Mouse (Mus musculus): Measurements from ENCODE around the gene Slf2. TPM values are rescaled to one million over a fixed set of nuclear protein-coding genes. Genes with fewer than 3 reads are reported as not detected.

Slf2 gene
- total and polyA plus RNA-seq, 3 experiments, result 20.6 to 22.9 (median 22.6) TPM

DNA sequence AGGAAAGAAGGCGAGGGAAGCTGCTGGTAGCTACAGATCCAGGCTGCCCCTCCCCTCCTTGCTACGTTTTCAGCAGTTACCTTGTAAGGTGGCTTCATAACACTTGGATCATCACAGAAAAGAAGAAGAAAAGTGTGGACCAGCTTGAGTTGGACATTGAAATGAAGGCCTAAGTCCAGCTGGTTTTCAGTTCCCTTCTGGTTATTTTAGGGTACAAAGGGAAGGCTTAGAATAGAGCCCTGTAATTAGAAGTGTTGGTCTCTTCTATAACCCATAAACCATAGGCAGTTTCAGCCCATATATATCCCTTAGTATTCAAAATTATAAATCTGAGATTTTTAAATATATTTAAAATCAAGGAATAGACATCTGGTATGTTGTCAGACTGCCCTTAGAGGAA lies 49.8 kb downstream of the Slf2 start:
- no peak for DNase-seq (ENCODE audit: extremely low read depth)
- in situ Hi-C loops (cut with MboI; ENCODE audit: low pct_ligation_motif_present, low pct_unique_long_range_greater_than_20kb, low sequenced_read_pairs), result no loop called here
- dilution Hi-C loops (cut with MboI; ENCODE audit: extremely low pct_ligation_motif_present, extremely low pct_unique_long_range_greater_than_20kb, low sequenced_read_pairs), result no loop called here
- H3K27ac ChIP-seq (ENCODE audit: insufficient read depth, low read depth), result peak overlapping the region; percentile 62
- no peaks in the 10 kb centered on the region for H3K27me3 ChIP-seq (replicated peaks)
- no peaks in the 10 kb centered on the region for H3K79me2 ChIP-seq (replicated peaks; ENCODE audit: control insufficient read depth, extremely low read depth, insufficient read depth, poor library complexity, severe bottlenecking)
- peak; percentile 60 for TF ChIP-seq EP300 (IDR thresholded peaks at IDR 0.05; ENCODE audit: low read length)
- TF ChIP-seq USF2 (conservative IDR thresholded peaks at IDR 0.05; ENCODE audit: low read depth, low read length), result no peak
- TF ChIP-seq NRF1 (IDR thresholded peaks at IDR 0.05; ENCODE audit: low read depth, low read length), result no peak
- peak; percentile 89 for TF ChIP-seq MEF2A (IDR thresholded peaks at IDR 0.05; ENCODE audit: borderline replicate concordance, low read depth, low read length)
- peak; percentile 59; the same call in 1 of the 2 replicates for TF ChIP-seq IRF4 (IDR thresholded peaks at IDR 0.05; ENCODE audit: low read depth, low read length)
- no peak overlapping the region for H3K9ac ChIP-seq (ENCODE audit: insufficient read depth, low read depth)
- peak overlapping the region; percentile 5; the same call in 1 of the 2 replicates for H3K4me2 ChIP-seq (ENCODE audit: insufficient read depth, low read depth, poor library complexity, severe bottlenecking)
- no peaks in the 10 kb centered on the region for H3K9me3 ChIP-seq (replicated peaks; ENCODE audit: low read length)
- H3K4me1 ChIP-seq (ENCODE audit: control insufficient read depth in 1 of 2, insufficient read depth in 2 of 2), result peaks cover 11 to 71% of the 10 kb centered on the region in 2 experiments
- H3K4me3 ChIP-seq (replicated peaks in 1 of 3; ENCODE audit: low read depth in 2 of 3, low read length in 2 of 3, poor library complexity in 1 of 3), result peak overlapping the region in 1 of 3 experiments; percentile 8
- peaks cover 31 to 60% of the 10 kb centered on the region in 2 experiments for H3K36me3 ChIP-seq (replicated peaks in 1 of 2; ENCODE audit: control insufficient read depth in 1 of 2, insufficient read depth in 1 of 2, low read length in 1 of 2)

DNA sequence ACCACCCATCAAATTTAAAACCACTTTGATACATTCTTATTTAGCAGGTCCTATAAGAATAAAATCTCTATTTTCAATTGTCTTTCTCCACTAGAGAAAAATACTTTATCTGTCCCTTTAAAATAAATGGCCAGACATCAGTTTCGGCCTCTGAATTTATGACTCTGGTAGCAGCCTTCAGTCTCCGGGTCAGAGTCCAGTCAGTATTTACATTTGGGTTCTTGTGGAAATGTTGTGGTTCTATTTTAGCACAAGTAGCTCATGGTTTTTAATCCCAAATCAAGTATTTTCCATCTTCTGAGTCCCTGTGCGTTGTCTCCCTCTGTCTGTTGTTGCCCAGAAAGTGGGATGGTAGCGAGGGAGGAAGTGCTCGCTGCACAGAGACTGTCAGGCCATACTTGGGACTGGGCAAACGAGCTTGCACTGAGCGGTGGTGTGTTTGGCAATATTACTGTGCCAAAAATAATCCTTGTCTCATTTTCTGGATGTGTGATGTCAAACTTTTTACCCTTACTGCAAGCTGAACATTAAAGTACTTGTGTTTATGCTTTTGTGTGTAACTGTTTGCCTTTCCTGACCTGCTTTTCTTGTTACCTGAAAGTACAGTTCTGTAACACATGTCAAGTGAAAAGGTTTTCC lies 51.6 kb downstream of the Slf2 start:
- peak; percentile 23 for DNase-seq (ENCODE audit: extremely low read depth)
- H3K4me3 ChIP-seq (replicated peaks in 1 of 3; ENCODE audit: low read depth in 2 of 3, low read length in 2 of 3, poor library complexity in 1 of 3), result peak overlapping the region in 2 of 3 experiments; percentile 28 to 35
- H3K4me1 ChIP-seq (ENCODE audit: control insufficient read depth in 1 of 2, insufficient read depth in 2 of 2), result peaks cover 8 to 57% of the 10 kb centered on the region in 2 experiments
- in situ Hi-C loops (cut with MboI; ENCODE audit: low pct_ligation_motif_present, low pct_unique_long_range_greater_than_20kb, low sequenced_read_pairs) (no loop called here), dilution Hi-C loops (cut with MboI; ENCODE audit: extremely low pct_ligation_motif_present, extremely low pct_unique_long_range_greater_than_20kb, low sequenced_read_pairs) (no loop called here)
- H3K36me3 ChIP-seq (replicated peaks in 1 of 2; ENCODE audit: control insufficient read depth in 1 of 2, insufficient read depth in 1 of 2, low read length in 1 of 2), result peaks cover 14 to 48% of the 10 kb centered on the region in 2 experiments
- H3K27ac ChIP-seq (ENCODE audit: insufficient read depth, low read depth), result peak overlapping the region; percentile 39; the same call in 1 of the 2 replicates
- no peak for TF ChIP-seq CTCF (conservative IDR thresholded peaks at IDR 0.05 in 1 of 2, IDR thresholded peaks at IDR 0.05 in 1 of 2; ENCODE audit: low read depth in 2 of 2, low read length in 2 of 2)
- TF ChIP-seq NELFE (IDR thresholded peaks at IDR 0.05; ENCODE audit: low read depth, low read length), result no peak
- no peak for TF ChIP-seq TCF12 (IDR thresholded peaks at IDR 0.05; ENCODE audit: low read depth, low read length)
- no peak overlapping the region for H3K9ac ChIP-seq (ENCODE audit: insufficient read depth, low read depth)
- H3K9me3 ChIP-seq (replicated peaks; ENCODE audit: low read length), result no peaks in the 10 kb centered on the region
- no peaks in the 10 kb centered on the region for H3K79me2 ChIP-seq (replicated peaks; ENCODE audit: control insufficient read depth, extremely low read depth, insufficient read depth, poor library complexity, severe bottlenecking)
- no peaks in the 10 kb centered on the region for H3K27me3 ChIP-seq (replicated peaks)
- no peak overlapping the region; the same call in 1 of the 2 replicates for H3K4me2 ChIP-seq (ENCODE audit: insufficient read depth, low read depth, poor library complexity, severe bottlenecking)

GRCm38 (mm10) chr19:44983366-44983765 lies 52.4 kb downstream of the Slf2 start:
- in situ Hi-C loops (cut with MboI; ENCODE audit: low pct_ligation_motif_present, low pct_unique_long_range_greater_than_20kb, low sequenced_read_pairs) (no loop called here), dilution Hi-C loops (cut with MboI; ENCODE audit: extremely low pct_ligation_motif_present, extremely low pct_unique_long_range_greater_than_20kb, low sequenced_read_pairs) (no loop called here)
- DNase-seq (ENCODE audit: extremely low read depth), result peak; percentile 43

More at GRCm38 (mm10) chr19:44983366-44983765, 52.4 kb downstream of the Slf2 start:
- H3K36me3 ChIP-seq (replicated peaks in 1 of 2; ENCODE audit: control insufficient read depth in 1 of 2, insufficient read depth in 1 of 2, low read length in 1 of 2), result peaks cover 10 to 40% of the 10 kb centered on the region in 2 experiments
- no peak overlapping the region for H3K4me2 ChIP-seq (ENCODE audit: insufficient read depth, low read depth, poor library complexity, severe bottlenecking)
- H3K27me3 ChIP-seq (replicated peaks), result no peaks in the 10 kb centered on the region
- H3K9me3 ChIP-seq (replicated peaks; ENCODE audit: low read length), result no peaks in the 10 kb centered on the region
- H3K4me1 ChIP-seq (ENCODE audit: control insufficient read depth in 1 of 2, insufficient read depth in 2 of 2), result peaks cover 8 to 53% of the 10 kb centered on the region in 2 experiments
- no peaks in the 10 kb centered on the region for H3K79me2 ChIP-seq (replicated peaks; ENCODE audit: control insufficient read depth, extremely low read depth, insufficient read depth, poor library complexity, severe bottlenecking)
- no peak overlapping the region for H3K27ac ChIP-seq (ENCODE audit: insufficient read depth, low read depth)
- TF ChIP-seq MYC (IDR thresholded peaks at IDR 0.05; ENCODE audit: low read depth, low read length) (no peak), GABPA (IDR thresholded peaks at IDR 0.05; ENCODE audit: insufficient replicate concordance, low read depth, low read length) (no peak), JUN (IDR thresholded peaks at IDR 0.05; ENCODE audit: insufficient read depth, low read depth, low read length) (no peak), SMC3 (IDR thresholded peaks at IDR 0.05; ENCODE audit: low read depth, low read length) (no peak), UBTF (IDR thresholded peaks at IDR 0.05; ENCODE audit: low read depth, low read length) (no peak), ZNF384 (IDR thresholded peaks at IDR 0.05; ENCODE audit: low read depth, low read length) (no peak), JUND (conservative IDR thresholded peaks at IDR 0.05; ENCODE audit: low read depth, low read length) (no peak), MEF2A (IDR thresholded peaks at IDR 0.05; ENCODE audit: borderline replicate concordance, low read depth, low read length) (no peak), TBP (conservative IDR thresholded peaks at IDR 0.05; ENCODE audit: low read depth, low read length) (no peak), PAX5 (IDR thresholded peaks at IDR 0.05; ENCODE audit: low read length) (no peak)
- H3K9ac ChIP-seq (ENCODE audit: insufficient read depth, low read depth), result no peak overlapping the region
- H3K4me3 ChIP-seq (replicated peaks in 1 of 3; ENCODE audit: low read depth in 2 of 3, low read length in 2 of 3, poor library complexity in 1 of 3), result peak overlapping the region in 1 of 3 experiments; percentile 8
